Mouse (Mus musculus) urinary bladder, postnatal 14 days (tissue): ENCODE data around the gene Gm2035.
"Not testable (repeated sequence)": the region's sequence is repeated elsewhere in the genome, so short reads cannot be mapped to it uniquely, and the experiment has no call there.

Experiments
- DNase-seq: peaks from one replicate; pipeline ENCODE4 v3.0.0; 2021; ENCODE audit warnings: low spot score

Gene Gm2035

DNA sequence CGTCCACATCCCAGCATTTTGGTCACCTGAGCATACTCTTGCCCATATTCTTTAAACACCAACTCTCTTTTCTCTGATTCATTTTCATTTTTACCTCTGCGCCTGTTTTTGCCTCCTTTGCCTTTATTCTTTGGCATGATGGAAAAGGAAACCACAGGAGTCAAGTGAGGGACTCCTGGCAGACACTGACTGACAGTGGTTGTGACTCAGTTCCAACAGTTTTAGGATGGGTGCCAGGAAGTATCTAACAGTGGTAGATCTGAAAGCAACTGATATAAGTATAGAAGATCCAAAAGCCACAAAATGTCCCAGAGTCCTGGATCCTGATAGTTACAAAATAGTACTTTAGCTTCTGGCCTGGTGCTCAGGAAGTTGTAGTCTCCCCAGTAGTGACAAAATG is at the start of gene Gm2035:
Gene Gm2035, minus strand, starts transcription at position 137 of the 400 bp plus-strand sequence.
- DNase-seq = not testable (repeated sequence)

DNA sequence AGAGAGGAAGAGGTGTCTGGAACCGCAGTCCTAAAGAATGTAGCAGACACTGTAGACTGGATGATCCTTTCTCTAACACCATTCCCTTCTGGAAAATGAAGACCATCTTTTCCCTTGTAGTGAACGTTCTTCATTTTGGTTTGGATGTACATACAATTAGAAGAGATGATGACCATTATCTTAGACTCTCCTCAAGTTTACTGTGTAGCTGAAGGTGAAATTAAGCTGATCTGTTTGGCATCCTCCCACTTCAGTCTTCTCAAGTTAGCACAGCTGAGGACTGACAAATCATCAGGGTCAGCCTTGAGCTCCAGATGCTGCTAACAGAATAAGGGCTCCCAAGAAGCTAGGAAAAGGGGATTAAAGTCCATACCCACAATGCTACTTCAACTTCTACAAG is 34.1 kb upstream of the Gm2035 start, which contains the start of gene Gm2042:
Gene Gm2042, plus strand, starts transcription at position 301 of the 400 bp plus-strand sequence.
- not testable (repeated sequence) for DNase-seq

DNA sequence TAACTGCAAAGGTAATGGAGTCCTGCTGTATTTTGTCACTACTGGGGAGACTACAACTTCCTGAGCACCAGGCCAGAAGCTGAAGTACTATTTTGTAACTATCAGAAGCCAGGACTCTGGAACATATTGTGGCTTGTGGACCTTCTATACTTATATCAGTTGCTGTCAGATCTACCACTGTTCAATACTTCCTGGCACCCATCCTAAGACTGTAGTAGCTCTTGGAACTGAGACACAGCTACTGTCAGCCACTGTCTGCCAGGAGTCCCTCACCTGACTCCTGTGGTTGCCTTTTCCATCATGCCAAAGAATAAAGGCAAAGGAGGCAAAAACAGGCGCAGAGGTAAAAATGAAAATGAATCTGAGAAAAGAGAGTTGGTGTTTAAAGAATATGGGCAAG is 24.6 kb downstream of the Gm2035 start, which contains the start of gene Gm2022:
Gene Gm2022, plus strand, starts transcription at position 301 of the 400 bp plus-strand sequence.
- not testable (repeated sequence) for DNase-seq

DNA sequence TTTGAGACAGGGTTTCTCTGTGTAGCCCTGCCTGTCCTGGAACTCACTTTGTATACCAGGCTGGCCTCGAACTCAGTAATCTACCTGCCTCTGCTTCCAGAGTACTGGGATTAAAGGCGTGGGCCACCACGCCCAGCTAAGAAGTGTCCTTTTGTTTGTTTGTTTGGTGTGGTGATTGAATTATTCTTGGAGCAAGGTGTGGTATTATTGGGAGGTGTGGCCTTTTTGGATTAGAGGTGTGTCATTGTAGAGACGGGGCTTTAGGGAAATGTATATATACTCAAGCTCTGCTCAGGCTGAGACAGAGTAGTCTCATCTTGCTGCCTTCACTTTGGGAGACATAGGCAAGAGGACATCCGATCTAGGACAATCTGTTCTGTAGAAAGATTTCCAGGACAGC is 45.9 kb downstream of the Gm2035 start, which contains the start of gene Gm2016:
Gene Gm2016, plus strand, starts transcription at position 301 of the 400 bp plus-strand sequence.
- DNase-seq = not testable (repeated sequence)
